Mouse (Mus musculus) thymus, adult 18-20 months (tissue): ENCODE results near the gene Dok3.

Experiments
- DNase-seq, 2 experiments: peaks; one replicate each; pipeline ENCODE4 v3.0.0; 2022; ENCODE audit warnings: mixed read lengths in 2 of 2

Dok3 gene

GRCm38 (mm10) chr13:55536194-55537175, 7.4 kb upstream of the Dok3 start, which contains the start of gene Ddx41:
Ddx41 (minus strand) TSS chr13:55536658.
- DNase-seq, result peak; percentile 99 to 100

GRCm38 (mm10) chr13:55535796-55536193, 6.7 kb upstream of the Dok3 start:
- no peak for DNase-seq

GRCm38 (mm10) chr13:55535191-55535590, 6.1 kb upstream of the Dok3 start:
- DNase-seq, result no peak

GRCm38 (mm10) chr13:55527834-55528772, 993 bp downstream of the Dok3 start:
- no peak for DNase-seq

GRCm38 (mm10) chr13:55527212-55527611, 1.9 kb downstream of the Dok3 start:
- no peak for DNase-seq

- DNase-seq, result no peak
Measured at GRCm38 (mm10) chr13:55525733-55526553, 3.2 kb downstream of the Dok3 start.

GRCm38 (mm10) chr13:55523951-55524600, 5.0 kb downstream of the Dok3 start:
- DNase-seq, result no peak

GRCm38 (mm10) chr13:55523278-55523677, 5.8 kb downstream of the Dok3 start:
- DNase-seq, result no peak

- no peak for DNase-seq
Measured at GRCm38 (mm10) chr13:55522730-55523129, 6.4 kb downstream of the Dok3 start.

GRCm38 (mm10) chr13:55519606-55520005, 9.5 kb downstream of the Dok3 start:
- DNase-seq, result no peak

- DNase-seq, result peak; percentile 51 to 57
Measured at GRCm38 (mm10) chr13:55516955-55517354, 12.1 kb downstream of the Dok3 start.

- DNase-seq, result no peak
Measured at GRCm38 (mm10) chr13:55513828-55514227, 15.3 kb downstream of the Dok3 start.

GRCm38 (mm10) chr13:55513111-55513748, 15.9 kb downstream of the Dok3 start, which contains the start of gene Pdlim7:
Pdlim7 (minus strand) TSS chr13:55513676.
- peak; percentile 59 to 75 for DNase-seq

GRCm38 (mm10) chr13:55512379-55513031, 16.6 kb downstream of the Dok3 start:
- no peak for DNase-seq

GRCm38 (mm10) chr13:55511492-55511861, 17.6 kb downstream of the Dok3 start:
- no peak for DNase-seq

- DNase-seq, result no peak
Measured at GRCm38 (mm10) chr13:55510668-55511491, 18.2 kb downstream of the Dok3 start.

- DNase-seq, result no peak
Measured at GRCm38 (mm10) chr13:55510332-55510667, 18.8 kb downstream of the Dok3 start.

- no peak for DNase-seq
Measured at GRCm38 (mm10) chr13:55508531-55508930, 20.6 kb downstream of the Dok3 start.

- DNase-seq, result no peak
Measured at GRCm38 (mm10) chr13:55507877-55508276, 21.2 kb downstream of the Dok3 start.

- no peak for DNase-seq
Measured at GRCm38 (mm10) chr13:55506697-55507096, 22.4 kb downstream of the Dok3 start.
